Comparison of ENCODE assay signal across 14 mouse cellular contexts in genomic region chr4:141715027-141715426, GRCm38 (mm10). TPM values are rescaled to one million over a fixed set of nuclear protein-coding genes. Genes with fewer than 3 reads are reported as not detected.
DNase-seq lines count a peak whose midpoint lies in the region; ATAC-seq lines count a peak whose summit lies in the region.
"Had no signal": no experiment of that assay in that cellular context is flagged by ENCODE, and none has a peak within 500 bp of the region (broad histone marks: within the 10 kb centered on the region; RNA-seq: fewer than 3 reads in every experiment).

No protein-coding gene starts in this region.

- 18% methylated on average over 2 of the region's 2 CpGs for WGBS in kidney, embryonic 14.5 days
- 46% methylated on average over 2 of the region's 2 CpGs for WGBS in embryonic facial prominence, embryonic 12.5 days
- 69% methylated on average over 2 of the region's 2 CpGs for WGBS in liver, embryonic 13.5 days (ENCODE audit: insufficient replicate concordance)

- peak; percentile 82 for ATAC-seq in kidney, embryonic 14.5 days (ENCODE audit: low FRiP score, low TSS enrichment)
- ATAC-seq in embryonic facial prominence, embryonic 12.5 days (ENCODE audit: insufficient number of reproducible peaks, insufficient read depth, low FRiP score, low TSS enrichment): 0 out of 2 replicates have a peak, but pooled peaks have one; percentile 52
- peak; percentile 45; the same call in 1 of the 2 replicates for ATAC-seq in liver, embryonic 13.5 days (ENCODE audit: low read depth)
- ATAC-seq in erythroid progenitor cell, adult 5-6 weeks (replicated peaks; ENCODE audit: low FRiP score, poor library complexity, severe bottlenecking): no peak
- ATAC-seq: forebrain, embryonic 14.5 days had no signal

- DNase-seq in kidney, postnatal 25 days: no peak
- DNase-seq in liver, embryonic 13.5 days: no peak
- DNase-seq in cerebellum, adult 18-20 months: no peak
- no peak for DNase-seq in layer of hippocampus, adult 9-11 months
- DNase-seq: adrenal gland, adult 2 months; cerebellum, adult 9-11 months; heart, postnatal 14 days; left cerebral cortex, postnatal 4 days had no signal

- peak overlapping the region; percentile 61; the same call in 1 of the 2 replicates for H3K27ac ChIP-seq in kidney, embryonic 14.5 days (ENCODE audit: low read depth, low read length)
- peak overlapping the region; percentile 7 for H3K27ac ChIP-seq in brown adipose tissue, adult 24 weeks (replicated peaks; ENCODE audit: low read depth, low read length)
- H3K27ac ChIP-seq in embryonic facial prominence, embryonic 12.5 days: 0 out of 2 replicates have a peak overlapping the region, but pooled peaks have one; percentile 36
- peak overlapping the region; percentile 36 for H3K27ac ChIP-seq in liver, embryonic 13.5 days
- H3K27ac ChIP-seq: midbrain, embryonic 12.5 days had no signal

- no peaks in the 10 kb centered on the region for H3K27me3 ChIP-seq in kidney, embryonic 14.5 days (ENCODE audit: control insufficient read depth, insufficient read depth, low read length)
- no peaks in the 10 kb centered on the region for H3K27me3 ChIP-seq in embryonic facial prominence, embryonic 12.5 days
- no peaks in the 10 kb centered on the region for H3K27me3 ChIP-seq in liver, embryonic 13.5 days
- H3K27me3 ChIP-seq: midbrain, embryonic 12.5 days had no signal

- peaks cover 26% of the 10 kb centered on the region for H3K4me1 ChIP-seq in kidney, embryonic 14.5 days (ENCODE audit: control insufficient read depth, insufficient read depth, low read length)
- H3K4me1 ChIP-seq in brown adipose tissue, adult 24 weeks (ENCODE audit: control insufficient read depth, insufficient read depth, insufficient read length, low read length): peaks cover 14% of the 10 kb centered on the region
- H3K4me1 ChIP-seq in embryonic facial prominence, embryonic 12.5 days: peaks cover 6% of the 10 kb centered on the region
- peaks cover 67% of the 10 kb centered on the region for H3K4me1 ChIP-seq in liver, embryonic 13.5 days (replicated peaks)
- H3K4me1 ChIP-seq: midbrain, embryonic 12.5 days had no signal

- H3K4me2 ChIP-seq in kidney, embryonic 14.5 days (replicated peaks; ENCODE audit: low read depth, low read length): no peak overlapping the region
- no peak overlapping the region for H3K4me2 ChIP-seq in embryonic facial prominence, embryonic 12.5 days (replicated peaks)
- no peak overlapping the region for H3K4me2 ChIP-seq in liver, embryonic 13.5 days
- H3K4me2 ChIP-seq: midbrain, embryonic 12.5 days had no signal

- peaks cover 32% of the 10 kb centered on the region for H3K36me3 ChIP-seq in kidney, embryonic 14.5 days (ENCODE audit: control insufficient read depth, insufficient read depth, low read length)
- H3K36me3 ChIP-seq in embryonic facial prominence, embryonic 12.5 days: peaks cover 33% of the 10 kb centered on the region
- peaks cover 89% of the 10 kb centered on the region for H3K36me3 ChIP-seq in liver, embryonic 13.5 days

- H3K9me3 ChIP-seq in kidney, embryonic 14.5 days (ENCODE audit: control insufficient read depth, low read length): no peaks in the 10 kb centered on the region
- no peaks in the 10 kb centered on the region for H3K9me3 ChIP-seq in embryonic facial prominence, embryonic 12.5 days
- peaks cover under 1% of the 10 kb centered on the region; the same call in 1 of the 2 replicates for H3K9me3 ChIP-seq in liver, embryonic 13.5 days (replicated peaks)
- H3K9me3 ChIP-seq: midbrain, embryonic 12.5 days had no signal

- peak overlapping the region; percentile 8; the same call in 1 of the 2 replicates for H3K9ac ChIP-seq in kidney, embryonic 14.5 days (ENCODE audit: low read depth, low read length)
- H3K9ac ChIP-seq in embryonic facial prominence, embryonic 12.5 days: no peak overlapping the region; the same call in 1 of the 2 replicates
- H3K9ac ChIP-seq in liver, embryonic 13.5 days: no peak overlapping the region
- H3K9ac ChIP-seq: midbrain, embryonic 12.5 days had no signal

- H3K4me3 ChIP-seq in kidney, embryonic 14.5 days (ENCODE audit: low read length): no peak overlapping the region
- H3K4me3 ChIP-seq in brown adipose tissue, adult 24 weeks (ENCODE audit: insufficient read depth, low read depth, low read length): no peak overlapping the region
- no peak overlapping the region for H3K4me3 ChIP-seq in embryonic facial prominence, embryonic 12.5 days
- no peak overlapping the region for H3K4me3 ChIP-seq in liver, embryonic 13.5 days (replicated peaks)
- H3K4me3 ChIP-seq: midbrain, embryonic 12.5 days had no signal

RNA-seq across cellular contexts. Expression of gene Ddi2, which starts 8.2 kb away (rescaled TPM):
- 11.0 and 20.6 TPM in 2 replicates for polyA plus RNA-seq in kidney, embryonic 14.5 days (2014; fragmentation: Nextera tagmentation; extraction: Ambion mirVana)
- 9.4 and 12.3 TPM in 2 replicates for polyA plus RNA-seq in brown adipose tissue, adult 24 weeks (2012; ENCODE audit: insufficient read depth, insufficient read length, missing spikeins)
- 28.7 and 29.5 TPM in 2 replicates for polyA plus RNA-seq in embryonic facial prominence, embryonic 12.5 days (2016; fragmentation: Nextera tagmentation; extraction: Ambion mirVana)
- polyA plus RNA-seq in liver, embryonic 13.5 days (2015; fragmentation: Nextera tagmentation; extraction: Ambion mirVana): 15.0 and 19.1 TPM in 2 replicates
- 22.7 and 29.8 TPM in 2 replicates for total RNA-seq in erythroid progenitor cell, adult 5-6 weeks (2015; ENCODE audit: low replicate concordance)
- 35.1 and 37.0 TPM in 2 replicates for total RNA-seq in erythroid progenitor cell, adult 5-6 weeks (2017; ENCODE audit: low replicate concordance)

RNA-seq across cellular contexts. Expression of gene Rsc1a1, which starts 29.6 kb away (rescaled TPM):
- not detected in 2 replicates for polyA plus RNA-seq in kidney, embryonic 14.5 days (2014; fragmentation: Nextera tagmentation; extraction: Ambion mirVana)
- 3.0 TPM in 1 of 2 replicates, not detected in the other for polyA plus RNA-seq in brown adipose tissue, adult 24 weeks (2012; ENCODE audit: insufficient read depth, insufficient read length, missing spikeins)
- polyA plus RNA-seq in embryonic facial prominence, embryonic 12.5 days (2016; fragmentation: Nextera tagmentation; extraction: Ambion mirVana): 1.5 TPM in 1 of 2 replicates, not detected in the other
- polyA plus RNA-seq in liver, embryonic 13.5 days (2015; fragmentation: Nextera tagmentation; extraction: Ambion mirVana): 0.46 TPM in 1 of 2 replicates, not detected in the other
- total RNA-seq in erythroid progenitor cell, adult 5-6 weeks (2015; ENCODE audit: low replicate concordance): not detected in 2 replicates
- not detected in 2 replicates for total RNA-seq in erythroid progenitor cell, adult 5-6 weeks (2017; ENCODE audit: low replicate concordance)
- total RNA-seq: adrenal gland, adult 2 months; heart, postnatal 14 days had no signal
- polyA plus RNA-seq: midbrain, embryonic 12.5 days had no signal

RNA-seq across cellular contexts. Expression of gene Agmat, which starts 31.4 kb away (rescaled TPM):
- 1.1 and 1.6 TPM in 2 replicates for polyA plus RNA-seq in kidney, embryonic 14.5 days (2014; fragmentation: Nextera tagmentation; extraction: Ambion mirVana)
- polyA plus RNA-seq in brown adipose tissue, adult 24 weeks (2012; ENCODE audit: insufficient read depth, insufficient read length, missing spikeins): not detected in 2 replicates
- not detected in 2 replicates for polyA plus RNA-seq in embryonic facial prominence, embryonic 12.5 days (2016; fragmentation: Nextera tagmentation; extraction: Ambion mirVana)
- polyA plus RNA-seq in liver, embryonic 13.5 days (2015; fragmentation: Nextera tagmentation; extraction: Ambion mirVana): 18.4 and 18.5 TPM in 2 replicates
- total RNA-seq in erythroid progenitor cell, adult 5-6 weeks (2015; ENCODE audit: low replicate concordance): 1.3 TPM in 1 of 2 replicates, not detected in the other
- not detected in 2 replicates for total RNA-seq in erythroid progenitor cell, adult 5-6 weeks (2017; ENCODE audit: low replicate concordance)
- total RNA-seq: left cerebral cortex, postnatal 4 days had no signal
- polyA plus RNA-seq: forebrain, embryonic 14.5 days; midbrain, embryonic 12.5 days had no signal

RNA-seq across cellular contexts. Expression of gene Plekhm2, which starts 50.3 kb away (rescaled TPM):
- 3.5 and 6.8 TPM in 2 replicates for polyA plus RNA-seq in kidney, embryonic 14.5 days (2014; fragmentation: Nextera tagmentation; extraction: Ambion mirVana)
- polyA plus RNA-seq in brown adipose tissue, adult 24 weeks (2012; ENCODE audit: insufficient read depth, insufficient read length, missing spikeins): 8.8 and 12.9 TPM in 2 replicates
- 9.8 and 10.6 TPM in 2 replicates for polyA plus RNA-seq in embryonic facial prominence, embryonic 12.5 days (2016; fragmentation: Nextera tagmentation; extraction: Ambion mirVana)
- polyA plus RNA-seq in liver, embryonic 13.5 days (2015; fragmentation: Nextera tagmentation; extraction: Ambion mirVana): 0.91 and 1.1 TPM in 2 replicates
- 10.1 and 17.3 TPM in 2 replicates for total RNA-seq in erythroid progenitor cell, adult 5-6 weeks (2015; ENCODE audit: low replicate concordance)
- total RNA-seq in erythroid progenitor cell, adult 5-6 weeks (2017; ENCODE audit: low replicate concordance): 2.3 and 4.9 TPM in 2 replicates

Comparison
In these comparisons a context has a peak if more than half of its experiments do, and no peak if none do; other contexts are left out.
1. H3K27ac ChIP-seq: peak in every context shown above with its lines; median percentile 61 in kidney, embryonic 14.5 days; 36 in embryonic facial prominence, embryonic 12.5 days; 36 in liver, embryonic 13.5 days; 7 in brown adipose tissue, adult 24 weeks.